Mouse (Mus musculus) G1E (cell line): ENCODE measurements around the gene Folr2.

ENCODE experiments used
- CTCF ChIP-seq: IDR thresholded peaks from 2 replicates; pipeline ENCODE4 v1.5.1; 2012; ENCODE audit warnings: low read depth, low read length, inconsistent platforms, mixed read lengths
- GATA1 ChIP-seq: IDR thresholded peaks from 2 replicates; pipeline ENCODE4 v1.6.1; 2012; ENCODE audit warnings: borderline replicate concordance, low read length, inconsistent platforms, mixed read lengths
- GATA2 ChIP-seq: IDR thresholded peaks from 2 replicates; pipeline ENCODE4 v1.6.1; 2012; ENCODE audit warnings: low read depth, low read length, inconsistent platforms, borderline replicate concordance

DNA sequence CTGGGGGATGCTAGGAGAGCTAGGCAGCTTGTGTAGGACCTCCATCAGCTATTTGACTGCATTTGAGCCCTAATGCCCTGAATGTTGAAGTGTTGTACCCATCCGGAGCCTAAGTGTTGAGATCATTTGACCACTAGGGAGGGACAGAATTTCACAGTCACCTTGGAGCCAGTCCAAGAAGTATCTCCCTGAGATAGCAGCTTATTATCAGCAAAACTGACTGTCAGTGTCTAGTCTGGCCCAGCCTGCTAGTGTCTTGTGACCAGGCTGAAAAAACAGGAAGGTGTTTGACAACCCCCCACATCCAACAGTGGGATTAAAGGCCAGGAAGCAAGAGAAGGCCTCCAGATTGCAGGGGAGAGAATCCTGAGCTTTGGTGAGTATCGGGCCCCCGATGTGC lies 14.3 kb upstream of the Folr2 start:
- TF ChIP-seq GATA1 (no peak), CTCF (no peak), GATA2 (no peak)
